Mouse (Mus musculus) CD4-positive naive resting alpha-beta T cell, adult 57 days (primary cell): ENCODE data around the gene Btbd35f3. TPM values are rescaled to one million over a fixed set of nuclear protein-coding genes. Genes with fewer than 3 reads are reported as not detected.

Source experiments
- total RNA-seq: library from RNA; stranded (reverse); gene quantifications from one replicate; pipeline ENCODE4 v1.2.4, GENCODE M21; 2023

Gene Btbd35f3
- not detected for total RNA-seq

GRCm38 (mm10) chrX:4037374-4037773, at the start of gene Btbd35f3:
Btbd35f3 (plus strand) TSS chrX:4037674.

Other genes starting within 250 kb of the Btbd35f3 start
- not detected for gene Btbd35f16, start 80.7 kb upstream of the Btbd35f3 start, total RNA-seq
- not detected for gene Btbd35f28, start 158.9 kb downstream of the Btbd35f3 start, total RNA-seq